Mouse (Mus musculus) layer of hippocampus, adult 2 months (tissue): ENCODE results near the gene Mctp1. TPM values are rescaled to one million over a fixed set of nuclear protein-coding genes. Genes with fewer than 3 reads are reported as not detected.
"Not testable (repeated sequence)": the region's sequence is repeated elsewhere in the genome, so short reads cannot be mapped to it uniquely, and the experiment has no call there.

ENCODE experiments used
- DNase-seq, 2 experiments: peaks; one replicate each; pipeline ENCODE4 v3.0.0; 2022; ENCODE audit warnings: low spot score in 2 of 2
- H3K27ac ChIP-seq: fragments of 200-600 bp; 2 replicates; pipeline ENCODE4 v1.8.1; 2022
- H3K4me3 ChIP-seq: fragments of 200-600 bp; 2 replicates; pipeline ENCODE4 v1.8.1; 2022; ENCODE audit warnings: mild to moderate bottlenecking
- CTCF ChIP-seq: fragments of 200-600 bp; conservative IDR thresholded peaks from 2 replicates; pipeline ENCODE4 v1.8.1; 2022; ENCODE audit warnings: antibody characterized with exemption, mild to moderate bottlenecking, moderate library complexity
- total RNA-seq, 2 experiments: library from RNA; stranded (reverse); gene quantifications; 2 replicates each; pipeline ENCODE4 v1.2.3; 2021

Gene Mctp1
- total RNA-seq, 2 experiments from 2014 or later = 56.1 to 62.0 TPM

DNA sequence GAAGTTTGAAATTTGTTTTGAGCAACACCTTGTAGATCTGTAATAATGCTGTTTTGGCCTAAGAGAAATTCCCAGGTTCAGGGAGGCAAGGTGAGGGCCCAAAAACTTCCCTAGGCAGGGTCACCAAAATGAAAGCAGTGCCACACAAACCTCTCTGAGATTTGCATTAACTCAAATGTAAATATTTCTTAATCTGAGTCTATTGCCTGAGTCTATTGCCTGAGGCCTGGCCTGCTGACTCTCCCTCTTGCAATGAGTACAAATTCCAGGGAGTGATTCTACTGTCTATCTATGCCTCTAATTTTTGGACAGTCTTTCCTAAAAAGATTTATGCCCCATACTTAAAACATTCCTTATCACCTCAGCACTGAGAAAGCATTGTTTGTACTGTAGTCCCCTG lies 143.0 kb downstream of the Mctp1 start:
- Histone ChIP-seq H3K27ac (no peak overlapping the region), H3K4me3 (no peak overlapping the region)
- TF ChIP-seq CTCF = no peak
- DNase-seq = no peak

DNA sequence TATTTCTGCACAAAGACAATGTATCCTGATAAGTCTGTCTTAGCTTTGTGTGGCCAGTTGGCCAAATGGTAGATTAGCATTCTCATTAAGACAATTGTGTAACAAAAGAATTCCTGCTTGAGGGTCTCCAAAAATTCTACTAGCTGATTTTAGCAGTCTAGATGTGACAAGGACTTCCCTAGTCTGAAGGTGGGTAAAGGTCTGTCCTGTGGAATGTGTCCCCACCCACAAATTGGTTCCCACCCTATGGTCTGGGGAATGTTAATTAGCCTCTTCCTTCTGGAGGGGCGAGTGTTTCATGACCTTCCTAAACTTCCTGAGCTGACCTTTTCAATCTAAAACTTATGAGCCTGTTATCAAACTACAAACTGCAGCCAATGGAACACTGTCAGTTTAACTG lies 143.4 kb downstream of the Mctp1 start:
- no peak for DNase-seq
- no peak for TF ChIP-seq CTCF
- H3K27ac ChIP-seq = no peak overlapping the region
- H3K4me3 ChIP-seq = no peak overlapping the region

DNA sequence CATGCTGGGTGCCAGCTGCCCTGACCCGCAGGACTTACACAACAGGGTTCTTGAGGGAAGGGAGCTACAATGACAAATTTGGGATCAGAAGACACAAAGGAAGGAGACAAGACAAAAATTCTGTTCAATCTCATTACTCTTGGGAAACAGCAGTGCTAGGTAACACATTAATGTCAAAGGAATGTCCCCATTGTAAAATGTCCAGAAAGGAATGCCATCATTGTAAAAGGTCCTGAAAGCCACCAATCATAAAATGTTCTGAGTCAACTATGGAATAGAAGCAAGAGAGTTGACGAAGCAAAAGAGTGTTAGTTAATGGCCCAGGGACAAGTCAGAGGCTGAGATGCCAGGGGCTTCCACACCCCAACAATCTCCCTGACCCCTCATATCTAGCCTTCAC lies 145.6 kb downstream of the Mctp1 start:
- DNase-seq = no peak
- no peak overlapping the region for H3K27ac ChIP-seq
- no peak for TF ChIP-seq CTCF

DNA sequence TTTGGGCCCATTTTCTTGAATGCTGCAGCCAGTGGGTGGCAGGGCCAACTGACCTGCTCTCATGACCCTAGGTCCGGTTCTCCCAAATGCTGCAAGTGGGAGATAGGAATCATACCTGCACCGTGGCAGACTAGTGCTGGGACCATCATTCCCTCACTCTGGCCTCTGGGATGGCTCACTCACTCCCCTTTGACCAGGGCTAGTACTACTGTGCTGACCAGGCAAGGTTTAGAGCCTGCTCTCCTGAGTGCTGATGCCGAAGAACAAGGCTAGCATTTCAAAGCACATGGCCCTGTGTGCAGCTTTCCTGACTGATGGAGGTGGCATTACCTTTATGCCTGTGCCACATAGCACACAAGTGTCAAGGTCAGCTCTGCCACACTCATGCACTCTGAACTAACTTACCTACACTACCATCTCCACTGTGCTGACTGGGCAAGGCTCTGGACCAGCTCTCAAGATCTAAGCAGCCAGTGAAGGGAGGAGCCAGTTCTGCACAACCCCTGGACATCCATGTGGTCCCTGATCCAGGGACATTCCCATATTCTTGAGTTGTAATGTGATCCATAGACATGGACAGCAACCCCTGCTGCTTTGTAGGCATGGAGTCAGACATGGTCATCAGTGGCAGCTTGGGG lies 146.7 kb downstream of the Mctp1 start:
- Histone ChIP-seq H3K4me3 (no peak overlapping the region), H3K27ac (no peak overlapping the region)
- no peak for TF ChIP-seq CTCF
- no peak for DNase-seq

More for the DNA sequence above, 145.6 kb downstream of the Mctp1 start:
- no peak overlapping the region for H3K4me3 ChIP-seq

DNA sequence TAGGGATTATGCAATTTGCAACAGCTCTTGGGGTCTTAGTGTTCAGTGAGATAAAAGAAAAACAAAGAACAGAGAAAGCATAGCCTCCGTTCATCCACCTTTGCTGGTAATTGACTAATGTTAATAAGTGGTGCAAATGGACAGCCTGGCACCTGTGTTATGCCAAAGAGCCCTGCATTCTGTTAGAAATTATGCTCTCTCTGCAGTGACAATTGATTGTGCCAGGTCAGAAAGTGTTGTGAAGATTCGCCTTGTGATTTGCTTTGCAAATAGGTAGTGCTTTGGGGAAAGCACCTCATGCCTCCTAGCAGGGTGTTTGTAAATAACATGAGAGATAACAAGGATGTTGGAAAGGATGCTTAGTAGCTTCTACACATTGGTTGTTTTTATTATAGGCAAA lies 163.5 kb downstream of the Mctp1 start:
- Histone ChIP-seq H3K4me3 (no peak overlapping the region), H3K27ac (no peak overlapping the region; the same call in 1 of the 2 replicates)
- no peak for DNase-seq
- TF ChIP-seq CTCF = no peak

DNA sequence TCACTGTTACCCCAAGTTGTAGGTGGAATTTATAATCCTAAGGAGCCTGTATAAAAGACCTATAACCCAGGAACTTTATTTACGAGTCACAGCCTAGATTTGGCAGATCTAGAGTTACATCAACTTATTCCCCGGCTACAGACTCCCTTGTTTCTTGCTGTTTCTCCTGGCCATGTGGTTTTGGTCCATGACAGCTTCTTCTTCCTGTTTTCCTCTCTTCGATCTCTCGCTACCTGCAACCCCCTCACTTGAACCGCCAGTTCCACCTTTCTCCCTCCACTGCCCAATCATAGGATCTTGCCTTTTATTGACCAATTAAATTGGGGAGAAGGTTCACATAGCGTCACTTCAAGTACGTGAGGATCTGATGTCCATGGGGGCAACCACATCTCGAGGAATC lies 176.6 kb downstream of the Mctp1 start:
- TF ChIP-seq CTCF = no peak
- Histone ChIP-seq H3K4me3 (no peak overlapping the region), H3K27ac (no peak overlapping the region)
- DNase-seq = no peak

DNA sequence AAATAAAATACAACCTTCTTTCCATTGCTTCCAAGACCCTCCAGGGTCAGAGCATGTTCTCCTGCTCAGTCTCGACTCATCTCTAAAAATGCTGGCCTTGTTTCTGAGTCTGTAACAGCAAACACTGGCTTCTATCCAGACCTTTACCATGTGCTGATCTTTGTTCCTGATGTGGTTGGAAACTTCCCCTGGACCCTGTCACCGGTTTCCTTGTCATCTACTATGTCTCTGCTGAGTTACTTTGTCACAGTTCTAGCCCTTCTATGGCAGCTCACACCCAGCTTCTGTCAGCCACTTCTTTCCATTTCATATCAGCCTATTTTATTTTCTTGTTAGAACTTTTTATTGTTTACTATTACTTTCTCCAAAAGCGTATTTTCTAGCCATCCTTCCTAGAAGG lies 177.3 kb downstream of the Mctp1 start:
- no peak for TF ChIP-seq CTCF
- H3K27ac ChIP-seq = no peak overlapping the region
- no peak overlapping the region for H3K4me3 ChIP-seq
- DNase-seq = no peak

DNA sequence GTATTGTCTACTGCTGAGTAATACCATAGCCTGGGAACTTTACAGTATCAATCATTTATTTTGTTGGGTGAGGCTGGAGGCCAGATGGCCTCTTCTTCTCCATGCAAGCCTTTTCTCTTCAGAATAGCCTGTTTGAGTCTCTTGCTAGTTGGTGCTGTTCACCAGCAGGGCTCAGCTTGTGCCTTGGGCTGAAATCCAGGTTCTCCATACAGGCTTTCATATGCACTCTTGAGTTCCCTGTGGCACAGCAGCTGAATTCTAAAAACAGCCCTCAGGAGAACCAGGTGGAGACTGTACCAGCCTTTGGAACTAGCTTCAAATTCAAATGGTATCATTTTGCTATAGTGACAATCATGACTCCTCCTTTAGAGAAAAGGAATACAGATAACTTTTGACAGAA lies 179.7 kb downstream of the Mctp1 start:
- no peak for DNase-seq
- H3K27ac ChIP-seq = no peak overlapping the region
- H3K4me3 ChIP-seq = no peak overlapping the region
- TF ChIP-seq CTCF = no peak

DNA sequence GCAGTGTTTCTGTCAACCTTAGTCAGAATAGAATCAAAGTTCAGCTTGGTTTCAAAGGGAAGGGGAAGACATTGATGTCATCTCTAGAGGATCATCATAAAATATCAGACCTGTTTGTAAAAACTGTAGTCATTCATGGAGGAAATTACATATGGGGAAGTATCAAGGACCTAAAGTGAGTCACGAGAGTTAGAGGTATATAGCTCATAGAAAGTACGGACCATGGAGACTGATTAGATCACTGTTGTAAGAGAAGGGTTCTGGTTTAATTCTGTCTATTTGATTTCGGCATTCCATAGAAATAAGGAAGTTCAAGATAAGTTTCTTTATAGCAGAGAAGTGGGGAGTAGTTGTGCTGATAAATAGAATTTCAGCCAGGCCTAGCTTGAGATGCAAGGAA lies 181.7 kb downstream of the Mctp1 start:
- no peak overlapping the region for H3K27ac ChIP-seq
- no peak overlapping the region for H3K4me3 ChIP-seq
- DNase-seq = no peak
- TF ChIP-seq CTCF = no peak

DNA sequence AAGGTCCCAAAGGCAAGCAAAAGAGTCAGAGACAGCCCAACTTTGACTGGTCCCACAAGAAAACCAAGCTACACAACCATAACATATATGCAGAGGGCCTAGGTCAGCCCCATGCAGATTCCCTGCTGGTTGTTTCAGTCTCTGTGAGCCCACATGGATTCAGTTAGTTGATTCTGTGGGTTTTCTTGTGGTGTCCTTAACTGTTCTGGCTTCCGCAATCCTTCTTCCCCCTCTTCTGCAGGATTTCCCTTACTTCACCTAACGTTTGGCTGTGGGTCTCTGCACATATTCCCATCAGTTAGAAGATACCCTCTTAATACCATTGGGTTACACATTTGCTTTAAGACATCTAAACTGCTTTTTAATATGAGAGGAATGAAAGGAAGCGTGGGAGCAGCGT lies 183.1 kb downstream of the Mctp1 start:
- no peak for TF ChIP-seq CTCF
- no peak overlapping the region for H3K27ac ChIP-seq
- DNase-seq = no peak
- H3K4me3 ChIP-seq = no peak overlapping the region

DNA sequence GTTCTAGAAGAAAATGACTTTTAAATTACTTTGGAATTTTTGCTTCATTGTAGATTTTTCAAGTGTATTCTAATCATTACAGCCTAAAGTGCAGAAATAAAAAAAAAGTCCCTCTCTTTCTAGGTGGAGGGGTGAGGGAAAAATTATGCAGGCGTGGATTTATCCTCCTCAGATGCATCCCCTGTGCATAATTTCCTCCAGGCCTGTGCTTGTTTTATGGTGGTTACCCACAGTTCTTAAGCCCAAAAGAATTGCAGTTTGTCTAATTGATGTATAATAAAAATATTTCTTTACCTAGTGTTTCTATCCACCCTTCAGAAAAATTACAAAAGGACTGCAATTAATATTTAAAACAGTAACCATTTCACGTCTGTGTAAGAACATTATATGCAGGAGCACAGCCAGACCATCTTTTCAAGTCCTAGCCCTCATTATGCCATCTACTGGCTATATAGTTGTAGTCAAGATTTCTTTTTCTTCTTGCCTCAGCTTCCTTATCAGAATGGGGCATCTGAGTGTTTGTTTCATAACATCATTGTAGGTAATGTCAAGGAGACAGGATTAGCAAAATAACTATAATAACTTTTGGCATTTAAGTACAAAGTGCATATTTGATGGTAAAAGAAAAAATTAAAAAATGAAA lies 184.4 kb downstream of the Mctp1 start:
- no peak overlapping the region for H3K27ac ChIP-seq
- peak; percentile 55 for TF ChIP-seq CTCF
- no peak overlapping the region for H3K4me3 ChIP-seq
- no peak for DNase-seq

DNA sequence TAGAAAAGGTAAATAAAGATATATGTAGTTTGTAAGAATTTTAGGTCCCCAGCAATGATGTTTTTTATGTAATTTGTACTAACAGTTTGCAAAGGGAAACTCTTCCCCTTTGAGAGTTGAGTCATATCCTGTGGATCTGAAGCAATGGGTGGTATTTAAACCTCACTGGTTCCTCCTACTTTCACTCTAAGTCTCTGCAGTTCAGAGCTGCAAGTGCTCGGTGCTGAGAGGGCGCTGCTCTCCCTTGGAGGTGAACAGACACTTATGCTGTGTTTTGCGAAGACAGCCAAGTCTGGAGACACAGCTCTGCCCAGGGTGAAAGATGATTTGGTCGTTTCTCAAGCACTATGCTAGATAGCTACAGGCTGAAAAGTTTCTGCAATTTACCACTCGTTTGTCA lies 195.1 kb downstream of the Mctp1 start:
- H3K4me3 ChIP-seq = no peak overlapping the region
- peak in 1 of 2 experiments; percentile 6 for DNase-seq
- H3K27ac ChIP-seq = no peak overlapping the region
- peak; percentile 31 for TF ChIP-seq CTCF

DNA sequence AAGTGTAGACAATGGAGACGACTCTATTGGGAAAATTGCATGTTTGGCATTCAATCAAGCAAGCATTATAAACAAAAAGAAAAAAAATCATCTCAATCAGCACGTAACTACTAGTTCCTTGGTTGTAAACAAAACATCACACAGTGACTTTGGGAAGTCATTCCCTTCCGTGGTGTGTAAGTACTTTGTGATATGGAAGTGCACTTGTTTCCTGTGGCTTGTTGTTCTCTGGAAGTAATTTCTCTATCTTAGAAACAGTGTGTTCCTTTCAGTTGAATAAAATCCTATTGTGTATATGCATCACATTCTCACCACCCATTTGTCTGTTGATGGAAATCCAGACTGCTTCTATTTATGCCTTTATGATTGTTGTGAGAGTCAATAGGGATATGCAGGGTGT lies 201.1 kb downstream of the Mctp1 start:
- Histone ChIP-seq H3K4me3 (no peak overlapping the region), H3K27ac (no peak overlapping the region)
- TF ChIP-seq CTCF = no peak
- no peak for DNase-seq

DNA sequence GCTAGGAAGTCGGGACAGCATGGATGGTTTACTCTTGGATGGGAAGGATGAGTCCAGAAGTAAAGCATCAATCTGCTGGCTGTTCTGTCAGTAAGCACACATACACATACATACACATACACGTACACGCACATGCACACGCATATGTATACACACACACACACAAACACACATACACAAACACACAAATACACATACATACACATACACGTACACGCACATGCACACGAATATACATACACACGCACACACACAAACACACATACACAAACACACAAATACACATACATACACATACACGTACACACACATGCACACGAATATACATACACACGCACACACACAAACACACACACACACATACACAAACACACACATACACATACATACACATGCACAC lies 206.4 kb downstream of the Mctp1 start:
- H3K27ac ChIP-seq, H3K4me3 ChIP-seq, DNase-seq: not testable (repeated sequence)
